Mouse (Mus musculus) lung, embryonic 16.5 days (tissue): Measurements from ENCODE around the gene Ilvbl. TPM values are rescaled to one million over a fixed set of nuclear protein-coding genes. Genes with fewer than 3 reads are reported as not detected.

Experiments used
- ATAC-seq: fragments of 200-750 bp; cut with Nextera tagmentation; 2 replicates; pipeline ENCODE4 v1.8.0; 2017; ENCODE audit warnings: low read depth, mild to moderate bottlenecking, moderate library complexity
- H3K27ac ChIP-seq: fragments of 300-500 bp; sonication (generic); 2 replicates; pipeline ENCODE4 v1.5.1; 2014; ENCODE audit warnings: mild to moderate bottlenecking, control low read depth, low read length
- H3K27me3 ChIP-seq: fragments of 300-500 bp; sonication (generic); 2 replicates; pipeline ENCODE4 v1.6.1; 2014; ENCODE audit warnings: low read depth, low read length, mixed read lengths; ENCODE audit not compliant: control insufficient read depth, insufficient read depth
- H3K36me3 ChIP-seq: fragments of 300-500 bp; sonication (generic); 2 replicates; pipeline ENCODE4 v1.6.1; 2014; ENCODE audit warnings: low read length; ENCODE audit not compliant: control insufficient read depth, insufficient read depth
- H3K4me1 ChIP-seq: fragments of 300-500 bp; sonication (generic); replicated peaks from 2 replicates; pipeline ENCODE4 v1.6.1; 2014; ENCODE audit warnings: low read length, mixed read lengths; ENCODE audit not compliant: control insufficient read depth, insufficient read depth
- H3K4me2 ChIP-seq: fragments of 300-500 bp; sonication (generic); 2 replicates; pipeline ENCODE4 v1.6.1; 2014; ENCODE audit warnings: low read depth, low read length, control low read depth
- H3K4me3 ChIP-seq: fragments of 300-500 bp; sonication (generic); 2 replicates; pipeline ENCODE4 v1.5.1; 2014; ENCODE audit warnings: mild to moderate bottlenecking, low read length, control low read depth
- H3K9ac ChIP-seq: fragments of 300-500 bp; sonication (generic); 2 replicates; pipeline ENCODE4 v1.6.1; 2014; ENCODE audit warnings: low read length, control low read depth
- H3K9me3 ChIP-seq: fragments of 300-500 bp; sonication (generic); 2 replicates; pipeline ENCODE4 v1.6.1; 2016; ENCODE audit warnings: low read length; ENCODE audit not compliant: control insufficient read depth
- WGBS: fragments of 180-500 bp; shearing (Covaris S2); extraction: QIAGEN DNeasy Blood & Tissue Kit; methylation state at CpG from one replicate; pipeline ENCODE4 v1.1.7; 2014; 5-methylcytosine and 5-hydroxymethylcytosine counted together
- polyA plus RNA-seq: library from polyadenylated mRNA; unstranded; fragments of >200 nt; fragmentation: Nextera tagmentation; extraction: Ambion mirVana; gene quantifications from 2 replicates; pipeline ENCODE4 v1.2.1, GENCODE M21; 2015

Gene Ilvbl
- polyA plus RNA-seq, 1 experiment from 2014 or later, result 50.1 TPM

- H3K4me2 ChIP-seq, result no peak overlapping the region
- no peak for ATAC-seq
- H3K4me3 ChIP-seq, result no peak overlapping the region
- H3K27ac ChIP-seq, result no peak overlapping the region
- peaks cover 51% of the 10 kb centered on the region for H3K36me3 ChIP-seq
- no peak overlapping the region for H3K9ac ChIP-seq
- H3K4me1 ChIP-seq, result peaks cover 6% of the 10 kb centered on the region
- no peaks in the 10 kb centered on the region for H3K9me3 ChIP-seq
- H3K27me3 ChIP-seq, result no peaks in the 10 kb centered on the region
- 84% methylated on average over 22 of the region's 22 CpGs for WGBS
Observed at GRCm38 (mm10) chr10:78585606-78586005, 11.5 kb downstream of the Ilvbl start.

- H3K36me3 ChIP-seq, result peaks cover 50% of the 10 kb centered on the region
- ATAC-seq, result no peak
- H3K4me1 ChIP-seq, result peaks cover 9% of the 10 kb centered on the region
- no peak overlapping the region for H3K27ac ChIP-seq
- no peak overlapping the region for H3K9ac ChIP-seq
- no peaks in the 10 kb centered on the region for H3K9me3 ChIP-seq
- H3K4me2 ChIP-seq, result no peak overlapping the region
- 92% methylated on average over 13 of the region's 13 CpGs for WGBS
- no peak overlapping the region for H3K4me3 ChIP-seq
- no peaks in the 10 kb centered on the region for H3K27me3 ChIP-seq
Observed at GRCm38 (mm10) chr10:78586026-78586425, 11.9 kb downstream of the Ilvbl start.

DNA sequence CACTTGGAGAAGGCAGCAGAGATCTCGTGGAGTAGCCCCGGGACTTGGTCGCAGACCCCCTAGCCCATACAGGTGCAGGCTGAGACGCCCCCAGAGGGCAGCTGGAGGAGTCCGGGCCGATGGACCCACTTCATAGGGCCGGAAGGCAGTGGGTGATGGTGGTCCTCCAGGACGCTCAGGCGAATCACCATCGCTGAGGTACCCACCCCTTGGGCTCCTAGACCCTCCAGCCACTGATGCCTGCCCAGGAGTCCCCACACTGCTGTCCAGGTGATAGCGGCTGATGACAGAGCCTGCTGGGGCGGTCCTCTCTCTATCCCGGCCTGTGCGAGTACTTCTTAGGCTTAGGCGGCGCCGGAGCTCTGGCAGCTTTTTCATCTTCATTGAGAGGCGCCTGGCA, 15.1 kb downstream of the Ilvbl start:
- H3K9ac ChIP-seq, result no peak overlapping the region
- no peaks in the 10 kb centered on the region for H3K9me3 ChIP-seq
- no peak for ATAC-seq
- H3K4me1 ChIP-seq, result peaks cover 12% of the 10 kb centered on the region
- H3K27me3 ChIP-seq, result no peaks in the 10 kb centered on the region
- peaks cover 40% of the 10 kb centered on the region for H3K36me3 ChIP-seq
- H3K4me3 ChIP-seq, result no peak overlapping the region
- WGBS, result 90% methylated on average over 18 of the region's 18 CpGs
- H3K27ac ChIP-seq, result no peak overlapping the region
- H3K4me2 ChIP-seq, result no peak overlapping the region

- Histone ChIP-seq H3K27ac (no peak overlapping the region), H3K4me2 (peak overlapping the region; percentile 65), H3K36me3 (peaks cover 35% of the 10 kb centered on the region), H3K4me3 (peak overlapping the region; percentile 60), H3K4me1 (peaks cover 12% of the 10 kb centered on the region), H3K9me3 (no peaks in the 10 kb centered on the region), H3K27me3 (no peaks in the 10 kb centered on the region), H3K9ac (peak overlapping the region; percentile 77; the same call in 1 of the 2 replicates)
- WGBS, result 93% methylated on average over 8 of the region's 8 CpGs
- no peak for ATAC-seq
Observed at GRCm38 (mm10) chr10:78589901-78590300, 15.8 kb downstream of the Ilvbl start.

DNA sequence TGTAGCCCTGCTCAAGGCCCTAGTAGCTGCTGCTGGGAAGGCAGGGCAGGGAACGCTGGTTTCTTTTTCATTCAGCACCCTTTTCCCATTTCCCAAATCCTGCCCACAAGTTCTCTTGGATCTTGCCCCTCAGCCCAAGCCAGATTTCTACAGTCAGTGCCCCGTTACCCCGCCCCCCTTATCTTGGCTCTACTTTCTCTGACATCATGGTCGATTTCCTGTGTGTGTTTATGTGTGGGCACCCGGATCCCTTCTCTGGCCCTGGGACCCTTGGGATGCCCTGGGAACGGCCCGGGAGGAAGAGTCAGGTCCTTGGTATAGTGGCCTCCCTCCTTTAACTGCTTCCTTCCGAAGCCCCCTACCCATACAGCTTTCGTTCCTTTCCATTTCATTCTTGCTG, 16.6 kb downstream of the Ilvbl start:
- ATAC-seq, result peak; percentile 61
- Histone ChIP-seq H3K36me3 (peaks cover 27% of the 10 kb centered on the region), H3K9me3 (no peaks in the 10 kb centered on the region), H3K4me2 (peak overlapping the region; percentile 65), H3K27ac (peak overlapping the region; percentile 89), H3K4me1 (peaks cover 12% of the 10 kb centered on the region), H3K4me3 (peak overlapping the region; percentile 60), H3K27me3 (no peaks in the 10 kb centered on the region), H3K9ac (peak overlapping the region; percentile 77)
- 12% methylated on average over 9 of the region's 9 CpGs for WGBS

DNA sequence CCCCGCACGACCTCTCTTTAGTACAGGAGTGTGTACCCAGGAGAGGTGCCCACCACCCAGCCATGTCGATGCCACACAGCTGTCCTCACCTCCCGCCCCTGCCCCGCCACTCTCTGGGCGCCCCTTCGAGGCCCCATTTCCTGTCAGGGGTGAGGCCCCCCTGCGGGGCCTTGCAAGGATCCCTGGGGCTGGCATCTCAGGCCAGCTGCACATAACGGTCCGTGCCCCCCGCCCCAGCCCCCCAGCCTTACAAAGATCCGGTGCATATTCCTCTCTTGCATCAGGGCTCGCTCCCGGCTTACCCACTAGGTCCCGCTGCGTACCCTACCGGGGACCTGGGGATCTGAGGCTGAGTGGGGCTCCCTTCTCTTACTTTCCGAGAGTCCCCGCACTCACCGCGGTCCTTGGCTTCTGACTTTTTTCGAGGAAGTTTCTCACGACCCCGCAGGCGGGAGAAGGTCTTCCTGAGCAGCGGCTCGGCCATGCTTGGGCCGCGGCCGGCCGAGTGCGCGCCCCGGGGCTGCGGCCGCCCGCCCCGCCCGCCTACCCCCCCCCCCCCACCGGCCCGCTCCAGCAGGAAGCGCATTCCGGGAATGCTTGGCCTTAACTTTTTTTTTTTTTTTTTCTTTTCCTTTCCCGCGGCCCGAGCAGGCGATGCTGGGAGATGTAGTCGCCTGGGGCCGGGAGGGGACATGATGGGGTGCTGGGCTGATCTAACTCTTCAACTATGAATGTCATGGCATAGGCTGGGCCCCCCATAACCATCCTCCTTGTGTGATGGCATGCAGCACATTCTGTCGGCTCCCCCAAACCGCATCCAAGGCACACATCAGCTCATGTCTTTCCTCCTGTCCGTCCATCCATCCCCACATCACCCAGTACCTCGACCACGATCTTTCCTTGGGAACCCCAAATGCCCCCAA, 17.5 kb downstream of the Ilvbl start, which contains the start of gene Syde1:
Gene Syde1, minus strand, starts transcription at position 559 of the 923 bp plus-strand sequence.
- Histone ChIP-seq H3K27me3 (no peaks in the 10 kb centered on the region), H3K9me3 (no peaks in the 10 kb centered on the region), H3K4me3 (peak within 1 kb of the TSS; percentile 60), H3K4me1 (peaks cover 12% of the 10 kb centered on the region), H3K27ac (peak within 1 kb of the TSS; percentile 89), H3K36me3 (peaks cover 20% of the 10 kb centered on the region), H3K4me2 (peak within 1 kb of the TSS; percentile 65), H3K9ac (peak within 1 kb of the TSS; percentile 77)
- ATAC-seq, result peak; percentile 82
- WGBS, result 3% methylated on average over 40 of the region's 54 CpGs

GRCm38 (mm10) chr10:78592856-78593379, 18.8 kb downstream of the Ilvbl start:
- Histone ChIP-seq H3K4me2 (no peak overlapping the region), H3K4me3 (no peak overlapping the region), H3K9me3 (no peaks in the 10 kb centered on the region), H3K4me1 (peaks cover 12% of the 10 kb centered on the region), H3K36me3 (peaks cover 12% of the 10 kb centered on the region), H3K27me3 (no peaks in the 10 kb centered on the region), H3K27ac (no peak overlapping the region), H3K9ac (no peak overlapping the region)
- WGBS, result 81% methylated on average over 4 of the region's 4 CpGs
- ATAC-seq, result no peak

DNA sequence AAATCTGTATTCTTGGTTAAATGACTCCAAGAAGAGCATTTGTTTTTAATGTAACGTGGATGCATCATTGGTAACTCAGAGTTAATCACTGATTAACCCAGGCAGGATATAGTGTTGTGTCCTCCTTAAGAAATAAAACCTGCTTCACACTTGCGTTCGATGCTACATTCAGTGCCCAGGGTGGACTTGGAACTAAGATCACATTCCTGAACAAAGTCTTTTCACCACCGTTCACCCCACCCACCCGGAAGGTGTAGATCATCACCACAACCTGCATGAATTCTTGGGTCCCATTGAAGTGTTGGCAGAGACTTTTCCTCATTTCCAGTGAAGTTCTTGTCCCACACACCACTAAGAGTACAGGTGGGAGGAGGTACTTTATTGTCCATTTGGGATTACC, 19.6 kb downstream of the Ilvbl start:
- Histone ChIP-seq H3K9me3 (no peaks in the 10 kb centered on the region), H3K4me2 (no peak overlapping the region), H3K4me3 (no peak overlapping the region), H3K27me3 (no peaks in the 10 kb centered on the region), H3K27ac (no peak overlapping the region), H3K4me1 (peaks cover 12% of the 10 kb centered on the region), H3K36me3 (peaks cover 6% of the 10 kb centered on the region), H3K9ac (no peak overlapping the region)
- ATAC-seq, result no peak
- 88% methylated on average over 5 of the region's 5 CpGs for WGBS

DNA sequence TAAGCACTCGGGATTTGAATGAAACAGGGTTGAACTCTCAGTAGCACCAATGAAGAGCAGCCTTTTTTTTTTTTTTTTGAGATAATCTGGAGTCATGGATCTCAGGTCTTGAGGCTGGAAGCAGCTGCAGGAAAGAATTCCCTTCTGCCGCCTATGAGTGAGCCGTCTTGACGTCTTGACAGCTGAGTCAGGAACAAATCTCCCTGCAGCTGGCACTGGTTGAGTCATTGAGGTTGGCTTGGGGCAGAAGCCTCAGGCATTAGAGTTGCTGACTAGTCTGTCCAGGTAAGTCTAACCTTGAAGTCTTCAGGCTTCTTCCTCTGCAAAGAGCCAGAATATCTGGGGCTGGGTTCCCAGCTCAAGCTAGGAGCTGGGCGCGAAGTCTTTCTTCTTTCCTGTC, 20.0 kb downstream of the Ilvbl start:
- Histone ChIP-seq H3K4me3 (no peak overlapping the region), H3K4me2 (no peak overlapping the region), H3K4me1 (peaks cover 12% of the 10 kb centered on the region), H3K9me3 (no peaks in the 10 kb centered on the region), H3K36me3 (peaks cover 2% of the 10 kb centered on the region), H3K9ac (no peak overlapping the region), H3K27me3 (no peaks in the 10 kb centered on the region), H3K27ac (no peak overlapping the region)
- ATAC-seq, result no peak
- 75% methylated on average over 6 of the region's 6 CpGs for WGBS
